Mouse (Mus musculus) limb, embryonic 13.5 days (tissue): ENCODE results near the gene Tcl1b1. TPM values are rescaled to one million over a fixed set of nuclear protein-coding genes. Genes with fewer than 3 reads are reported as not detected.
"Not testable (repeated sequence)": the region's sequence is repeated elsewhere in the genome, so short reads cannot be mapped to it uniquely, and the experiment has no call there.

Experiments
- ATAC-seq: fragments of 200-750 bp; cut with Nextera tagmentation; 2 replicates; pipeline ENCODE4 v1.8.0; 2017; ENCODE audit warnings: low read depth, moderate number of reproducible peaks, moderate TSS enrichment; ENCODE audit not compliant: low FRiP score
- H3K27ac ChIP-seq: fragments of 300-500 bp; sonication (generic); 2 replicates; pipeline ENCODE4 v1.5.1; 2015; ENCODE audit warnings: inconsistent platforms, mild to moderate bottlenecking, moderate library complexity
- H3K27me3 ChIP-seq: fragments of 300-500 bp; sonication (generic); 2 replicates; pipeline ENCODE4 v1.6.1; 2015; ENCODE audit warnings: mild to moderate bottlenecking, inconsistent platforms
- H3K36me3 ChIP-seq: fragments of 300-500 bp; sonication (generic); 2 replicates; pipeline ENCODE4 v1.6.1; 2015; ENCODE audit warnings: inconsistent platforms, mild to moderate bottlenecking, moderate library complexity
- H3K4me1 ChIP-seq: fragments of 300-500 bp; sonication (generic); 2 replicates; pipeline ENCODE4 v1.6.1; 2015; ENCODE audit warnings: inconsistent platforms
- H3K4me2 ChIP-seq: fragments of 300-500 bp; sonication (generic); replicated peaks from 2 replicates; pipeline ENCODE4 v1.6.1; 2015; ENCODE audit warnings: inconsistent platforms, mild to moderate bottlenecking, moderate library complexity
- H3K4me3 ChIP-seq: fragments of 300-500 bp; sonication (generic); 2 replicates; pipeline ENCODE4 v1.5.1; 2015; ENCODE audit warnings: moderate library complexity, mild to moderate bottlenecking, inconsistent platforms
- H3K9ac ChIP-seq: fragments of 300-500 bp; sonication (generic); 2 replicates; pipeline ENCODE4 v1.6.1; 2015; ENCODE audit warnings: mild to moderate bottlenecking, inconsistent platforms
- H3K9me3 ChIP-seq: fragments of 300-500 bp; sonication (generic); 2 replicates; pipeline ENCODE4 v1.6.1; 2016; ENCODE audit warnings: inconsistent platforms
- WGBS: fragments of 180-500 bp; shearing (Covaris S2); methylation state at CpG from one replicate; pipeline ENCODE4 v1.1.7; 2015; 5-methylcytosine and 5-hydroxymethylcytosine counted together
- polyA plus RNA-seq: library from polyadenylated mRNA; unstranded; fragments of >200 nt; fragmentation: Nextera tagmentation; extraction: Ambion mirVana; gene quantifications from 2 replicates; pipeline ENCODE4 v1.2.1, GENCODE M21; 2015

Gene Tcl1b1
- polyA plus RNA-seq, 1 experiment from 2014 or later: not detected

DNA sequence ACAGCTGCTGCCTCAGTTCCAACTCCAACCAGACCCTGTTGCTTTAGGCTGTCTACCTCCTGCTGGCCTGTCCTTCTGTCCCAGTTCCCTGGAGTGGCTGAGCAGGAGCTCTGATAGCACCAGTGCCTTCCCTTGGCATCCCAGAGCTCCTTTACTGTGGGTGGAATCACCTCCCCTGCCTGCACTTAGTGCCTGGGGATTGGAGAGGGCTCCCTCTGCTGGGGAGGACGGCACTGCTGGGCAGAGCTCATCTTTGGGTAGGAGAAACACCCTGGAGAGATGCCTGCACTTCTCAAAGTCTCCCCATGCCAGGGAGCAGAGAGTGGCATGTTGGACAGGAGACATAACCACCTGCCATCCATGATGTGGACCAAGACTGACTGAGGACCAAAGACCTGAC is 14.6 kb upstream of the Tcl1b1 start:
- ATAC-seq, H3K4me3 ChIP-seq, H3K36me3 ChIP-seq, H3K4me2 ChIP-seq, H3K27me3 ChIP-seq, H3K27ac ChIP-seq, H3K9ac ChIP-seq, H3K9me3 ChIP-seq, H3K4me1 ChIP-seq: not testable (repeated sequence)
- 25% methylated on average over 1 of the region's 1 CpGs for WGBS

GRCm38 (mm10) chr12:105145714-105146113 is 13.8 kb upstream of the Tcl1b1 start, which contains the start of gene Tcl1b2:
TSS of gene Tcl1b2 (plus strand) at chr12:105146014.
- no peak within 1 kb of the TSS for H3K4me3 ChIP-seq
- H3K4me2 ChIP-seq: no peak within 1 kb of the TSS
- no peak within 1 kb of the TSS for H3K27ac ChIP-seq
- H3K9ac ChIP-seq: no peak within 1 kb of the TSS
- ATAC-seq: no peak
- no peaks in the 10 kb centered on the region for H3K9me3 ChIP-seq
- WGBS: 82% methylated on average over 3 of the region's 3 CpGs
- H3K36me3 ChIP-seq: no peaks in the 10 kb centered on the region
- no peaks in the 10 kb centered on the region for H3K27me3 ChIP-seq
- no peaks in the 10 kb centered on the region for H3K4me1 ChIP-seq

- H3K36me3 ChIP-seq, H3K4me2 ChIP-seq, H3K9ac ChIP-seq, H3K4me1 ChIP-seq, ATAC-seq, H3K4me3 ChIP-seq, H3K27me3 ChIP-seq, H3K9me3 ChIP-seq, H3K27ac ChIP-seq: not testable (repeated sequence)
- WGBS: 77% methylated on average over 4 of the region's 4 CpGs
Observed at GRCm38 (mm10) chr12:105155286-105155685, 4.2 kb upstream of the Tcl1b1 start.

- Histone ChIP-seq H3K9ac (no peak overlapping the region), H3K9me3 (no peaks in the 10 kb centered on the region), H3K36me3 (no peaks in the 10 kb centered on the region), H3K27ac (no peak overlapping the region), H3K27me3 (no peaks in the 10 kb centered on the region), H3K4me3 (no peak overlapping the region), H3K4me2 (no peak overlapping the region), H3K4me1 (no peaks in the 10 kb centered on the region)
- WGBS: 78% methylated on average over 6 of the region's 6 CpGs
- no peak for ATAC-seq
Observed at GRCm38 (mm10) chr12:105158842-105159241, 648 bp upstream of the Tcl1b1 start.

DNA sequence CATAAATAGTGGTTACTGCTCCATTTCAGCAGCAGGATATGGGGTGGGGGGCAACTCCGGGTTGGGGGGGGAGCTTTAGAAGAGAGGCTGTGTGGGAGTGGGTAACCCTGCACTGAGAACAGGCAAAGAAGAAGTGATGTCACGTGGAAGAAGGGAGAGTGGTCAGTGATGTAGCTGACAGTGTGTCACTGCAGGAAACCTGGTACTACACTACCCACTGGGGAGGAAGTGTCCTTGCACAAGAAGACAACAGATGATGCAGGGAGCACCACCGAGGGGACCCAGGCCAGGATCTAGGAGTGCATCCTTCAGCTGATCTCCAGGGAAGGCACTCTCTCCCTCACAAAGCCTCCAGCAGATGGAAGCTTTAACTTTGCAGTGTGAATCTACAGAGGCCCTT is 7.2 kb downstream of the Tcl1b1 start:
- no peak for ATAC-seq
- Histone ChIP-seq H3K36me3 (no peaks in the 10 kb centered on the region), H3K27me3 (no peaks in the 10 kb centered on the region), H3K9me3 (no peaks in the 10 kb centered on the region), H3K27ac (no peak overlapping the region), H3K4me1 (no peaks in the 10 kb centered on the region), H3K9ac (no peak overlapping the region), H3K4me3 (no peak overlapping the region), H3K4me2 (no peak overlapping the region)
- WGBS: 76% methylated on average over 3 of the region's 3 CpGs

DNA sequence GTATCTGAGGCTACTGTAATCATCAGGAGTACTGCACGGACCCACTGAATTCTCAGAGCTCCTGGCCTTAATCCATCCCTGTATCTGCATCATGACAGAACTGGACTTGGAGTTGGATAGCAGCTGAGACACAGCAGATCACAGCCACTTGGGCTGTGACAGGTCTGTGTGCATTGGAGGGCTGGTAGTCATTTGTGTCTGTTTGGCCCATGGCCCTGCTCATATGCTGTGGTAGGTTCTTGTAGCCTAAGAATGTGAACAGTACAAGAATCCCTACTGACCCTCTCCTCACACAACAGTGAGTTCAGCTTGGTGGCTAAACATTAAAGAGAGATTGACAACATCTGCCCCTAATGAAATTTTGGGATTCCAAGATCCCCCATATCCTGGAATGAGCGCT is 13.9 kb downstream of the Tcl1b1 start:
- Histone ChIP-seq H3K4me1 (no peaks in the 10 kb centered on the region), H3K27me3 (no peaks in the 10 kb centered on the region), H3K9ac (no peak overlapping the region), H3K4me3 (no peak overlapping the region), H3K27ac (no peak overlapping the region), H3K9me3 (no peaks in the 10 kb centered on the region), H3K36me3 (no peaks in the 10 kb centered on the region), H3K4me2 (no peak overlapping the region)
- 88% methylated on average over 2 of the region's 2 CpGs for WGBS
- ATAC-seq: no peak

- WGBS: 38% methylated on average over 2 of the region's 2 CpGs
- ATAC-seq, H3K9me3 ChIP-seq, H3K4me1 ChIP-seq, H3K27ac ChIP-seq, H3K4me3 ChIP-seq, H3K27me3 ChIP-seq, H3K36me3 ChIP-seq, H3K9ac ChIP-seq, H3K4me2 ChIP-seq: not testable (repeated sequence)
Observed at GRCm38 (mm10) chr12:105174318-105174717, 14.8 kb downstream of the Tcl1b1 start.

GRCm38 (mm10) chr12:105176044-105176443 is 16.6 kb downstream of the Tcl1b1 start, which contains the start of gene Tcl1b5:
TSS of gene Tcl1b5 (plus strand) at chr12:105176344.
- not testable (repeated sequence) for H3K4me1 ChIP-seq, ATAC-seq, H3K27me3 ChIP-seq, H3K4me3 ChIP-seq, H3K9ac ChIP-seq, H3K36me3 ChIP-seq, H3K4me2 ChIP-seq, H3K27ac ChIP-seq, H3K9me3 ChIP-seq
- 65% methylated on average over 3 of the region's 3 CpGs for WGBS

GRCm38 (mm10) chr12:105181040-105181644 is 21.7 kb downstream of the Tcl1b1 start:
- H3K36me3 ChIP-seq, H3K27ac ChIP-seq, H3K4me3 ChIP-seq, H3K4me1 ChIP-seq, H3K9me3 ChIP-seq, ATAC-seq, H3K27me3 ChIP-seq, H3K4me2 ChIP-seq, H3K9ac ChIP-seq: not testable (repeated sequence)
- WGBS: 61% methylated on average over 4 of the region's 4 CpGs

- not testable (repeated sequence) for H3K36me3 ChIP-seq, H3K4me2 ChIP-seq, H3K4me1 ChIP-seq, H3K27ac ChIP-seq, H3K4me3 ChIP-seq, H3K9me3 ChIP-seq, H3K9ac ChIP-seq, ATAC-seq, H3K27me3 ChIP-seq
- WGBS: 46% methylated on average over 2 of the region's 2 CpGs
Observed at GRCm38 (mm10) chr12:105188980-105189379, 29.5 kb downstream of the Tcl1b1 start.

- not testable (repeated sequence) for H3K27ac ChIP-seq, H3K27me3 ChIP-seq, H3K4me3 ChIP-seq, ATAC-seq, H3K4me1 ChIP-seq, H3K36me3 ChIP-seq, H3K9me3 ChIP-seq, H3K4me2 ChIP-seq, H3K9ac ChIP-seq
- 90% methylated on average over 6 of the region's 6 CpGs for WGBS
Observed at GRCm38 (mm10) chr12:105190743-105191142, 31.3 kb downstream of the Tcl1b1 start, which contains the start of gene Tcl1b3. TSS of gene Tcl1b3 (plus strand) at chr12:105191043.

GRCm38 (mm10) chr12:105199684-105200497 is 40.4 kb downstream of the Tcl1b1 start:
- WGBS: 74% methylated on average over 7 of the region's 7 CpGs
- ATAC-seq, H3K27ac ChIP-seq: not testable (repeated sequence)

More at GRCm38 (mm10) chr12:105199684-105200497, 40.4 kb downstream of the Tcl1b1 start:
- H3K9ac ChIP-seq, H3K9me3 ChIP-seq, H3K4me1 ChIP-seq, H3K4me2 ChIP-seq, H3K36me3 ChIP-seq, H3K4me3 ChIP-seq, H3K27me3 ChIP-seq: not testable (repeated sequence)
